Mouse (Mus musculus) mesoderm, embryonic 11.5 days (tissue): Measurements from ENCODE around the gene Rusc2.
A peak's percentile ranks its signal among the peaks of the same experiment; 100 is the strongest.

ENCODE experiments used
- DNase-seq: peaks from one replicate; pipeline ENCODE4 v3.0.0-alpha.2; 2012; ENCODE audit warnings: low read depth, low spot score

Rusc2 gene

DNA sequence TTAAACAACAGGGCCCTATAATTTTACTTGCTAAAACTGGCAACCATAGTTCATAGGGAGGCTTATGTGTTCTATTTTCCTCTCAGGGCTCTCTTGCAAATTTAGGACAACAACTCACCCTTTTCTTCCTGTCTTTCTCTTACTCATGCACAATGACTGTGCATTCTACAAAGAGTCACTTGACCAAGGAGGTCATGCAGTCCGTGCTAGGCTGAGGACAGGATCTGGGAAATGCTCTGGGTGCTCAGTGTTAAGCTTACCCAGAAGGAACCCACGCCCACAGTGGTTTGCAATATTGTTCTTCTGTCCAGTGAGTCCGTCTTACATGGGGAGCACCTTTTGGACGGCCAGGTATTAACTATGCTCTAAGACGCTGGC is 2.3 kb downstream of the Rusc2 start:
- no peak for DNase-seq

GRCm38 (mm10) chr4:43384541-43384940 is 2.8 kb downstream of the Rusc2 start:
- no peak for DNase-seq

GRCm38 (mm10) chr4:43386932-43387331 is 5.2 kb downstream of the Rusc2 start:
- no peak for DNase-seq

DNA sequence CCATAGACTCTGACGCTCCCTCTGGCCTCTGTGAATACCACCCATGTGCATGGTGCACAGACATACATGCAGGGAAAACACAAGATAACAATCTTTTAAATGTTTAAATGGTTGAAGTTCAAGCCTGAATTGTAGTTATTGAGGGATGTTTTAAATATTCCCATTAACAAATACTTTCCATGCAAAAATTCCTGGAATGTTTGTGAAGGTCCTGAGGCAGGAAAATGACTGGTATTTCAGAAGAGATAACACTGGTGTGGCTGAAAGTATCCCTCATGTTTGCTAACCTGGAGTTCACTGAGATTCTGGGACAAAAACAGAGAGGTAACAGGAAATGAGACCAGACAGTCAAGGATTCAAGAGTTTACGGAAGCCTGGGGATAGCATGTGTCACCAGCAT is 7.6 kb downstream of the Rusc2 start:
- no peak for DNase-seq

DNA sequence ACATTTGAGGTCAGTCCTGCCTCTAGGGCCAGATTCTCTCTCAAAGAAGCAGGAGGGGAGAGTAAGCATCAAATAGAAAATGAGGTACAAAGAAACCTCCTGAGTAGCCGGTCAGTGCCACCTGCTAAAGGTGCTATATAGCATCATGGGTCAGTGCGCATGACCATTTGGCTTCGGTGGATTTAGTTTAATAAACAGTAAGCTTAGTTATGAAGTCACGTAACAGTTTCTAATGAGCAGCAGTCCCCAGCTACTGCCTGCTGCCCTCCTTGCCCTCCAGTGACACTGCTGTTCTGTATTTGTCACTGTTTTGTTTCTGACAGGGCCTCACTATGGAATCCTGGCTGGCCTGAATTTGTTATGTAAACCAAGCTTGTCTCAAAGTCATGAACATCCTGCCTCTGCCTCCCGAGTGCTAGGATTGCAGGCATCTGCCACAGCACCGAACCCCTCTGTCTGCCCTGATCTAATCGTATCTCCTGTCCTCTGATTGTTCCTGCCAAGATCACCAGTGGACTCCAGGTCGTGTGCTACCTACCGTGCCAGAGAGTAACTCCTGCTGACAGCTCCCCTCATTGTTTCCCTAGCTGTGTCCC is 8.2 kb downstream of the Rusc2 start:
- DNase-seq, result no peak

DNA sequence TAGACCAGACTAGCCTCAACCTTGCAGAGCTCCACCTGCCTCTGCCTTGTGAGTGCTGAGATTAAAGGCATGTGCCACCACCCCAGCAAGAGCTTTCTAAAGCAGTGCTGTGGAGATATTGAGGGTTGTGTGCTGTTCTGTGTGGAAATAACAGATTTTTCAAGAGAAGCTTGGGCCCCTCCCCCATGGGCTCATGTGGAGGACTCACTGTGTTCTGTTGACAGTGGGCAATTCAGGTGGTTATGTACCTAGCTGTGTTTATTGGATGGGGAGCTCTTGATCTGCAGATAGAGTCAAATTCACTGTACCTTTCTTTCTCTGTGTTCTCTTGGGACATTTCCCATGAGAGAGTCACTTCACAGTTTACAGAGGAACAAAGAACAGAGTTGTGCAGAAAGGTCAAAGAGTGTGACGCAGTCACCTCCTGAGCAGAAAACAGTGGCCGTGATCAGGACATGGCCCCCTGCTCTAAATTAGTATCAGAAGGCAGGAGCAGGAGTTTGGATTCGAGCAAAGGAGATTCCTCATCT is 9.8 kb downstream of the Rusc2 start:
- no peak for DNase-seq

DNA sequence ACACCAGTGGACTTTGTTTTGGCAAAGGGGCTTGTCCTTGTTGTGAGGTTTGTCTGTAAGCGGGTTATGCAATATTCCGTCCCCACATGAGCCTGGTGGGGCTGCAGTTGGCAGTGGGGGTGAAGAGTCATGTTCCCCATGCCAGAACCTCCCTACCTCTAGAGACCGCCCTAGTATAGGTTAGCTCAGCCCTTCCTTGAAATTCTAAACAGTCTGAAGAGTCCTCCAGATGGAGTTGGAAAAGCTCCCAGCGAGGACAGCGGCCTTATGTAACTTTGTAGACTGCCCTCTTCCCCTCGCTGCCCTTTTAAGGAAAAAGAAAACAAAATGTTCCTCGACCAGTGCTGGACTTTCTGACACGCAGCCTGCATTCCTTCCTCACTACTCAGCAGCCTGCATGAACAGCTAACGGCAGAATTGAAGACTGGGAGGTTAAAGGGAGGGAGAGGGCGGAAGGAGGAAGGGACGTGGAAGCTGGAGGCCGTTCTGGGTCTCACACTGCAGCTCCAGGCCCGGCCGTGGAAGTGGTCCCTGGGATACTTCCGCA is 12.6 kb downstream of the Rusc2 start:
- peak; percentile 38 for DNase-seq

DNA sequence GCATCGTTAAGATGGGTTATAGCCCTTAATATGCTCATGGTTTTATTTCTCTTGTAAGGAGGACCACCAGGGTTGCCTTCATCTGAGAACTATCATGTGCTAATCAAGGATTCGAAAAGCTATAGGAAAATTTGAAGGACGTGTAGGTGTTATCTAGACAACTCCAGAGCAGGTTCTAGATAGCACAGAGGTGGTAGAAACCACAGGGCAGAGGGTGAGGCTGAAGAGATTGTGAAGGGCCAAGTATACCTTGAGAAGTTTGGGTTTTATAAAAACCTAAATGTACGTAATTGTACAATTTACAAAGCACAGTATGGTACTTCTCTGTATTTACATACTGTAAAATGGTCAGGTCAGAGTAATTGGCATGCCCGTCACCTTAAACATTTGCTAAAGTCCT is 13.4 kb downstream of the Rusc2 start:
- DNase-seq, result no peak

- no peak for DNase-seq
These were observed 14.1 kb downstream of the Rusc2 start for GRCm38 (mm10) chr4:43395836-43396235.

DNA sequence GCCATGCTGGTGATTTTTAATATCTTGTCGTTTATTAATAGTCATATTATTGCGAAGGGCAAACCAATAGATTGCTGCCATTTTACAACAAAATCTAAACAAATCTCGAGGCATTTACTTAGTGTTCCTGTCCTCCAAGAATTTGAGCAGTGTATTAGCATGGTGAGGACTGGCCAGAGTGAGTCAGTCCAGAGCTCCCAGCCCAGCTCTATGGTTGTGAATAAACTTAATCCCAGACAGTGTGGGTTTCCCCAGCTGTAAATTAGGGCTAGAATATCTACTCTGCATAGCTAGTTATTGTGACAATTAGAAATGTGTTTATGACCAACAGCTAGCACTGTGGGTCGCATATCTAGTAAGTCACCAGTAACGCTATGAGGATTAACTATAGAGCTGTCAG is 14.6 kb downstream of the Rusc2 start:
- DNase-seq, result no peak

GRCm38 (mm10) chr4:43398014-43398413 is 16.2 kb downstream of the Rusc2 start:
- peak; percentile 9 for DNase-seq

- peak; percentile 8 for DNase-seq
These were observed 17.1 kb downstream of the Rusc2 start for GRCm38 (mm10) chr4:43398829-43399331.

DNA sequence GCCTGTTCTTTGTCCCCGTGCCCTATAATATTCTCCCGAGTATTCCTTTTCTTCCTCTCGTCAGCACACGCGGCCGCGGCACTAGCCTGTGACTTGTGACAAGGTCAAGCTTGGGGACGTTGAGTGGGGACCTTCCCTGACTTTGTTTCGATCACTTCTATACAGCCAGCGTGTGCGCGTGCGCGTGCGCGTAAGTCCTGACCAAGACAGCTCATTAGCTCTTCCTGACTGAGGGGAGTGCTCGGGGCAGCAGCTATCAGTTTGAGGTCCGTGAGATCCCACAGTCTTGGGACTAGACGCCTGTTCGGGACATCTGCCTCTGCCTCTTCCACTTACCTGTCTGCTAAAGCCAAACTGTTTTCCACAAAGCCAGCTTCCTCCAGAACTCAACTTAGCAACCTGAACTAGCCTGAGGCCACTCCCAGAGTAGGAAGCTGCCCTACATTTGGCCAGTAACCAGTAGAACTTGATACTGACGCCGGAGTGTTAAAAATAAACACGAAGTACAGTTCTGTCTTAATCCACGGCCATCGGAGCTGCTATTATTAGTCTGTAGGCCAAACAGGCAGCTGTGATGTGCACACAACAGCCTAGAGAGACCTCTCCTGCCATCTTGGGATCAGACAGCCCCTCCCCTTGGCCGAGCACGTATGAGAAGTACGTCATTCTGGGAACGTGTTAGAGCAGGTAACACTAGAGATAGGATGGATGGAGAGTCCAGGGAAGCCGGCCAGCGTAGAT is 17.8 kb downstream of the Rusc2 start:
- no peak for DNase-seq

DNA sequence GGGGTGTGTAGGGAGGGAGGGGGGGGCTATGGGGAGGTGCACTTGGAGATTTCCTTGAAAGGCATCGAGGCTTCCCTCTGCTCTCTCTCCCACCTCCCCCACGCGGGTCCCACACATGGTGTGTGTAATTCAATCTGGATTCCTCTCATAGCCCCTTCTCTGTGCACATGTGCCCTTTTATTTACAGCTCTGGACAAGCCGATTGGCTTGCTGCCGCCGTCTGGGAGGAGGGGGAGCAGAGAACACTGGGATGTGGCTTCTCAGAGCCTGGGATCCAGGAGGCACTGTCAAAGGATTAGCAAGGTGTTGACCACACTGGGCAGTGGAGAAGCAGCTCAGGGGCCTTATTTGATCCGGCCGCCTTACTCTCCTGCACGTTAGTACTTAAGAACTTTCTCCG is 19.2 kb downstream of the Rusc2 start:
- peak; percentile 61 for DNase-seq

DNA sequence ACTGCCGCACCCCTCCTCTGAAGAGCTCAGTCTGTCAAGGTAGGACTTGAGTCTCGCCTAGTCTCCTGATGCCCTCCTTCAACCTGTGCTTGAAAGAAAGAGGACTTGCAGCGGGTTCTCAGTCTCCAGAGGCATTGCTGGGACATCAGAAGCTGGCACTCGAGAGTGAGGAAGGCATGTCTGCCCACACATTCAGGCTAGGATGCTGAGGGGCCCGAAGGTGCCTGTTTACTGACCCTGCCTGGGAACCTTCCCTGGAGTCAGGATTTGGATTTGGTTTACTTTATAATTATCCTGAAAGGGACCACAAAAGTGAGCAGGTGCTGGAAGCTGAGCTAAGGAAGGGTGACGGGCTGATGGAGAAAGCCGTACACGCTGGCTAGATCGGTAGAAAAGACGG is 19.7 kb downstream of the Rusc2 start:
- DNase-seq, result no peak

DNA sequence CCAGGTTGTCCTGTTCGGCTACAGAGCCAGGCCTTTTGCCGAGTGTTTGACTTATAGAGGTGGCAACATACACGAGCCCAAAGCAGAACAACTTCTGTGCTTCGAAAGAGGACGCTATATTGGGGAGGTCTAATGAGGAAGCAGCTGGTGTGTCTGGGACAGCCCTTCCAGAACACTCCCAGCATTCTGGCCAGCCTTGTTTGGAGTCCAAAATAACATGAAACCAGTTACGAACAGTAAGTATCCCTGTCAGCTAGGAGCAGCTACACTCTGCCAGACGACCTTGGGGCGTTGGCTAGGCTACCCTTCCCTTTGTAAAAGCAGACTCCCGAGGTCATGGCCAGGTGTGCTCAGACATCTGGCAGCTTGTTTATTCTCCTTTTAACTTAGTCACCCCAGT is 20.4 kb downstream of the Rusc2 start:
- DNase-seq, result no peak

DNA sequence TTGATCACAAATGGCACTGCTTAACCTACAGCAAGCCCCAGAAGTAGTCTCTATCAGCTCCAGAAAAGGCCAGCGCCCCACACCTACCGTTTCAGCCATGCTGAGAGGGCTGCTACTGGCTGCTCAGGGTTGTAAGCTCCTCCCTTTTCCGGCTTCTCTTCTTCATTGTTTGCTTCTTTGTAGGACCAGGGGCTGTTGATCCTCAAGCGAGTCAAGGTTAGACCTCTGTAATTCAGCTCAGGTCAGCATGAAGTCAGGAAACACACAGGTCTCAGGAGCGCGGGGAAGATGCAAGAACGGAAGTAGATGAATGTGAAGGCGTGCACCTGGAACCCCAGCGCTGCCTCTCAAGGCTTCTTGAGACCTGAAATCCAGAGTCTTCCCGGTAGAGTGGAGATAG is 22.9 kb downstream of the Rusc2 start:
- DNase-seq, result no peak

DNA sequence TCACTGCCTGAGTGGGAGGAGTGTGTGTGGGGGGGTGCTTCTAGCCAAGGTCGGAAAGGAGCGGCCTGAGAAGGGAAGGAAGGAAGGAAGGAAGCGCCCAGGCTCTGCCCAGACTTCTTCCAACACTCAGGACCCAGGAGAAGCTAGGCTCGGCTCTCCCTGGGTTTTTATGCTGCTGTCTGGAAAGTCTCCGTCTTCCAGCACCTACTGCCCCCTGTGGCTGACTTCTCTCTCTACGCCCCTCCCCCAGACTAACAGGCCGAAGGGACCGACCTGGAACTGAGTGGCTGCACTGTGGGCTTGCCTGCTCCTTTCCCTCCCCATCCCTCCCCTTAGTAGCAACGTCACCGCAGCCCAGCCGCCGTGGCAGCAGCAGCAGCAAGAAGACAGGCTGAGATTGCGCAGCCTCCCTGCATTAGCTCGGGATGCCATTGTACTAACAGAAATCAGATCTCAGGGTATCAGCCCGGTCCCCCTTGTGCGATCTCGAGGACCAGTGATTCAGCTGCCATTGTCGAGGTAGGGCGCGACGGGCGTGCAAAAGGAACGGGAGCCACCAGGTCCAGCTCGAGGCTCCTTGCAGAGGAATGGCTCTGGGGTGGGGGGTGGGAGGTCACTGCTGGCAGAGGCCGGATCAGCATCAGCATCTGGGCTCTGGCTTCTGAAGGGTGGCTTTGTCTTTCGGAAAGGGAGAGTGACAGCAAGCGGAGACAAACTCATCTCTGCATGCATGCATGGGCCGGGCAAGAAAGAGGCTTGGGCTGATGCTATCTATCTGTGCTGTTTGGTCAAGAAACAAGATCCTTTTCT is 24.6 kb downstream of the Rusc2 start:
- DNase-seq, result peak; percentile 91

DNA sequence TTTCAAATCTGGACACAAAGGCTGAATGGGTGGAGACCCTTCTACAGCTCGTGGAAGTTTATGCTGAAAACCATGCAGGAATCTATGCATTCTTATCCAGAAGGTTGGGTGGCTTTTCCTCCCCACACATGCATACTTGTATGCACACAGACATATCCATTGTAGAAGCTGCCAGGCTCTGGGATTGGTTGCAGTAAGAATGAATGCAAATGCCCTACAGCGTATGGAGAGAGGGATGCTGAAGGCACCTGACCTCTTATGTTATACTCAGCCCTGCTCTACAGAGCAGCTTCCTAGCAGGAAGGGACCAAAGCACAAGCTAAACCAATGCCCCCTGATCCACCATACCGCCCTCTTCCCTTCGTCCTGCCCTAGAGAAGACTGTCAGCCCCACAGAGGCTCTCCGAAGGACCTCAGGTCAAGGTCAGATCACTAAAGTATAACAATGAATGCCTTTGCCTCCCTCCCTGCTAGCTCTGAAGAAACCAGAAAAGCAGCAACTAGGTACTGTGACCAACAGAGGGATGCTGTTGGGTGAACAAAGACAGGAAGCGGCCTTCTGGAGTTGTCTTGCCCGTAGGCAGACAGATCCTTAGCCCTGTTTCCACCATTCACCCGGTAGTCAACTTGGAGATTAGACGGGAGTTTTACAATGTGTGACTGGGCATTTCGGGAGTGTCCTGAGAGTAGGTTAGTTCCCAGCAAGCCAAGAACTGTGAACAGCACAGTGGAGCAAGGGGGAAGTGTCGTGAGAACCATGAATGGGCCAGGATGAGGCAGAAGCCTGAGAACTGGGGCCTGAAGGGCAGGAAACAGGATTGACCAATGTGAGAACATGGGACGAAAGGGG is 25.5 kb downstream of the Rusc2 start:
- DNase-seq, result no peak

DNA sequence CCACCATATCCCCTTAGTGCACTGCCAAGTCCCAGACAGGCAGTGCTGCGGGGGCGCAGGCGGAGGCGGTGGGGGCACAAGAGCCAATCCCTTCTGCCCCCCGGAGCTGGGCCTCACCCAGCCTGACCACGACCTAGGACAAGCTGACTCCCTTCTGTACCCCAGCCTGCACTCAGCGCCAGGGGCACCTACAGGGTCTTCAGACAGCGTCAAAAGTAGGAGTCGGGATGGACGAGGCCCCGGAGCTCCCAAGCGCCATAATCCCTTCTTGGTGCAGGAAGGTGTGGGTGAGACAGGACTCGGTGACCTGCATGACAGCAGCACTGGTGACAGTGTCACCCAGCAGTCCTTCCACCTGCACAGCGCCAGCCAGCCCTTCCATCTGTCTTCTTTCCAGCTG is 33.0 kb downstream of the Rusc2 start:
- no peak for DNase-seq
